Mouse (Mus musculus): ENCODE measurements around the gene Tnxb. TPM values are rescaled to one million over a fixed set of nuclear protein-coding genes. Genes with fewer than 3 reads are reported as not detected.
A peak's percentile ranks its signal among the peaks of the same experiment; 100 is the strongest.
"Not testable (repeated sequence)": the region's sequence is repeated elsewhere in the genome, so short reads cannot be mapped to it uniquely, and the experiment has no call there.

The Tnxb gene
- total and polyA plus RNA-seq, 2 experiments = 3.5 to 3.6 TPM

DNA sequence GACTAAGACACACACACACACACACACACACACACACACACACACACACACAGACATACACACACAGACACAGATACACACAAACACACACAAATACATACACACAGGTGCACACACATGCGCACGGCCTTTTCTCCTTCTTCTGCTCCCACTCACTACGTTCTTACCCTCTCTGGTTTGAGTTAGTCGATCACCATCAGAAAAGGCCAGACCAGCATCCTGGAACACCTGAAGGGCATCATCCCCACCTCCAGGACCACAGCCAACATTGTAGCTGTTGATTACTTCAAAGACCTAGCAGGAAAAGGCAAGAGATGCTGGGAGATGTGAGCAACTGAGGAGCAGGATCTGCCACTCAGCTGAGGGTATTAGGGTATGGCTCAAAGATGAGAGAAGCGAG is 67.1 kb downstream of the Tnxb start:
- DNase-seq (ENCODE audit: extremely low read depth, low read depth, low spot score); H3K4me3 ChIP-seq (ENCODE audit: insufficient read depth, low read depth, low read length); H3K27me3 ChIP-seq (ENCODE audit: control insufficient read depth, insufficient read depth, low read length); H3K27ac ChIP-seq (replicated peaks; ENCODE audit: insufficient read depth, low read depth, low read length); H3K79me2 ChIP-seq (ENCODE audit: control insufficient read depth, insufficient read depth, low read length); H3K9ac ChIP-seq (ENCODE audit: low read depth, low read length): not testable (repeated sequence)
- 87% methylated on average over 5 of the region's 5 CpGs for WGBS
- Histone ChIP-seq H3K36me3 (ENCODE audit: control insufficient read depth, insufficient read depth, low read length) (peaks cover 14% of the 10 kb centered on the region; the same call in 1 of the 2 replicates), H3K4me1 (ENCODE audit: control insufficient read depth, insufficient read depth, low read length) (peaks cover 29% of the 10 kb centered on the region)

DNA sequence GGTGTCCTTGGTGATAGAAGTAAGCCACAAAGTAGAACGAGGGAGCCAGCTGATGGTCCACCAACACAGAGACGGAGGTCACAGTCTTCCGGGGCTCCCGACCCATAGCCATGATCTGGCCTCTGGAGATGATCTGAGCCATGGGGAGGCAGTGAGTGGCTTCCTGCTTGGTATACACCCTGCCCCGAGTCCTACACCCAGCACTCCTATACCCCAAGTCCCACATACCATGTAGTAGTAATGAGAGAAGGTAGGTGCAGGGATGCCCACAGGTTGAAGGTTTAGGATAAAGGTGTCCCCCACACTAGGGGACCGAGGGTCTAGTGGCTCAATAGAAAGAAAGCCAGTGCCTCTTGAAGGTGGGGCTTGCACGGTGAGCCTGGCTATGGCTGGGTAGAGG is 69.4 kb downstream of the Tnxb start:
- not testable (repeated sequence) for DNase-seq (ENCODE audit: extremely low read depth, low read depth, low spot score); H3K79me2 ChIP-seq (ENCODE audit: control insufficient read depth, insufficient read depth, low read length); H3K4me3 ChIP-seq (ENCODE audit: insufficient read depth, low read depth, low read length); H3K27me3 ChIP-seq (ENCODE audit: control insufficient read depth, insufficient read depth, low read length); H3K27ac ChIP-seq (replicated peaks; ENCODE audit: insufficient read depth, low read depth, low read length); H3K9ac ChIP-seq (ENCODE audit: low read depth, low read length); H3K36me3 ChIP-seq (ENCODE audit: control insufficient read depth, insufficient read depth, low read length)
- 75% methylated on average over 7 of the region's 7 CpGs for WGBS
- H3K4me1 ChIP-seq (ENCODE audit: control insufficient read depth, insufficient read depth, low read length) = peaks cover 30% of the 10 kb centered on the region

DNA sequence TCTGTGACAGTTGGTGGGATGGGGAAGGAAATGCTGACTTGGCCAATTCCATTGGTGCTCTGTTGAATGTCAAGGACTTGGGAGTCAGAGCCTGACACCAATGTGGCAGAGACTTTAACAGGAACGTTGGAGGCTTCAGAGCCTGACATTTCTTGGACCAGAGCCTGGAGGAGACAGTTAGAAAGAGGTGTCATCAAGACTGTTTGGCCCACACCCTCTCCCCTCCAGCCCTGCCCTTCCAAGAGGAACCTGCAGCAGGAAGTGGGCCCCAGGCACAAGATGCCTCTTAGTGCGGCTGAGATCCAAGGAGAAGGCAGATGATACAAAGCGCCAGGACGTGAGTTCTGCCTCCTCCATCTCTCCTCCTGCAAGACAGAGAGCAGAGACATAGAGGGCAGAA is 69.9 kb downstream of the Tnxb start:
- Histone ChIP-seq H3K27me3 (ENCODE audit: control insufficient read depth, insufficient read depth, low read length) (no peaks in the 10 kb centered on the region), H3K4me3 (ENCODE audit: insufficient read depth, low read depth, low read length) (no peak overlapping the region), H3K27ac (replicated peaks; ENCODE audit: insufficient read depth, low read depth, low read length) (no peak overlapping the region), H3K4me1 (ENCODE audit: control insufficient read depth, insufficient read depth, low read length) (peaks cover 30% of the 10 kb centered on the region), H3K9ac (ENCODE audit: low read depth, low read length) (peak overlapping the region; percentile 3; the same call in 1 of the 2 replicates), H3K36me3 (ENCODE audit: control insufficient read depth, insufficient read depth, low read length) (peaks cover 4% of the 10 kb centered on the region; the same call in 1 of the 2 replicates), H3K79me2 (ENCODE audit: control insufficient read depth, insufficient read depth, low read length) (peaks cover 9% of the 10 kb centered on the region; the same call in 1 of the 2 replicates)
- no peak for DNase-seq (ENCODE audit: extremely low read depth, low read depth, low spot score)
- WGBS = 50% methylated on average over 4 of the region's 4 CpGs
- TF ChIP-seq CTCF (IDR thresholded peaks at IDR 0.05; ENCODE audit: low read depth, low read length) = no peak
- TF ChIP-seq POLR2A (IDR thresholded peaks at IDR 0.05; ENCODE audit: extremely low read depth, insufficient read depth, low read length) = no peak

DNA sequence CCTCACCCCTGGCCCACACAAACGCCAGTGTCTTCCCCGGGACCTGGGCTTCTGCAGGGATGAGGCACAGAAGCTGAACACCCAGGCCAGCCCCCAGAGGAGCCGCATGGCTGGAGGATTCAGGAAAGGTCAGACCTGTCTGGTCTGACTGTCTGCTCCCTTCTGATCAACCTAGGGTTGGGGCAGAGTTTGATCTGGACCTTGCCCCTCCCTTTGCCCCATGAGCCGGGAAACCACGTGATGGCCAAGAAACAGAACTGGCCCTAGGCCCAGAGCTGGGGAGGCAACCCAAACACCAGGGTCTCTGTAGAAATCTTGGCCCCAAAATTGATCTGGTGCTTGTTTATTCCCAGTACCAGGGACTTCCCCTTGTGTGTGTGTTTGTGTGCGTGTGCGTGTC is 73.4 kb downstream of the Tnxb start, which contains the start of gene C4b:
Gene C4b, minus strand, starts transcription at position 164 of the 400 bp plus-strand sequence.
- Histone ChIP-seq H3K27me3 (ENCODE audit: control insufficient read depth, insufficient read depth, low read length) (no peaks in the 10 kb centered on the region), H3K4me1 (ENCODE audit: control insufficient read depth, insufficient read depth, low read length) (peaks cover 24% of the 10 kb centered on the region), H3K9ac (ENCODE audit: low read depth, low read length) (peak within 1 kb of the TSS; percentile 77), H3K27ac (replicated peaks; ENCODE audit: insufficient read depth, low read depth, low read length) (peak within 1 kb of the TSS; percentile 85), H3K79me2 (ENCODE audit: control insufficient read depth, insufficient read depth, low read length) (peaks cover 9% of the 10 kb centered on the region; the same call in 1 of the 2 replicates), H3K36me3 (ENCODE audit: control insufficient read depth, insufficient read depth, low read length) (peaks cover 3% of the 10 kb centered on the region; the same call in 1 of the 2 replicates), H3K4me3 (ENCODE audit: insufficient read depth, low read depth, low read length) (peak within 1 kb of the TSS; percentile 73)
- WGBS = 15% methylated on average over 7 of the region's 7 CpGs
- DNase-seq (ENCODE audit: extremely low read depth, low read depth, low spot score) = peak; percentile 89
- peak; percentile 81 for TF ChIP-seq POLR2A (IDR thresholded peaks at IDR 0.05; ENCODE audit: extremely low read depth, insufficient read depth, low read length)
- TF ChIP-seq CTCF (IDR thresholded peaks at IDR 0.05; ENCODE audit: low read depth, low read length) = no peak

DNA sequence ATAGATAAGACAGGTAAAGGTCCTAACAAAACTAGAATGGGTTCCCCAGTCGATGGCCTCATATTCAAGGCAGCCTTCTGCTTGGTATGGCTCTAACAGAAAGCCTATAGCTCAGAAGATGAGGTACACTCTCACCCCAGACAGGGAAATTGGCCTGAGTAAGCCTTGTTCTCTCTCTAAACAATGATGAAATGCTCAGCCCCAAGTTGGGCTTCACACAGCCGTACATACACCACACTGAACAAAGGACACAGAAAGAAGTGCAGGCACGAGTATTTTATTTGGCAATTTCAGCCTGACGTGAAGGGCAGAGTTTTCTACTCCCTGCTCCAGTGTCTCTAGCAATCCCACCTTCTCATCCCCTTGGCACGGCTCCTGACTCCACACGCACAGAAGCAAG is 73.9 kb downstream of the Tnxb start:
- H3K27me3 ChIP-seq (ENCODE audit: control insufficient read depth, insufficient read depth, low read length) = no peaks in the 10 kb centered on the region
- 25% methylated on average over 6 of the region's 6 CpGs for WGBS
- no peak overlapping the region for H3K9ac ChIP-seq (ENCODE audit: low read depth, low read length)
- no peak overlapping the region for H3K4me3 ChIP-seq (ENCODE audit: insufficient read depth, low read depth, low read length)
- H3K27ac ChIP-seq (replicated peaks; ENCODE audit: insufficient read depth, low read depth, low read length) = peak overlapping the region; percentile 64
- TF ChIP-seq CTCF (IDR thresholded peaks at IDR 0.05; ENCODE audit: low read depth, low read length) (no peak), POLR2A (IDR thresholded peaks at IDR 0.05; ENCODE audit: extremely low read depth, insufficient read depth, low read length) (no peak)
- peak; percentile 90 for DNase-seq (ENCODE audit: extremely low read depth, low read depth, low spot score)
- H3K4me1 ChIP-seq (ENCODE audit: control insufficient read depth, insufficient read depth, low read length) = peaks cover 22% of the 10 kb centered on the region
- peaks cover 2% of the 10 kb centered on the region; the same call in 1 of the 2 replicates for H3K36me3 ChIP-seq (ENCODE audit: control insufficient read depth, insufficient read depth, low read length)
- peaks cover 9% of the 10 kb centered on the region; the same call in 1 of the 2 replicates for H3K79me2 ChIP-seq (ENCODE audit: control insufficient read depth, insufficient read depth, low read length)

DNA sequence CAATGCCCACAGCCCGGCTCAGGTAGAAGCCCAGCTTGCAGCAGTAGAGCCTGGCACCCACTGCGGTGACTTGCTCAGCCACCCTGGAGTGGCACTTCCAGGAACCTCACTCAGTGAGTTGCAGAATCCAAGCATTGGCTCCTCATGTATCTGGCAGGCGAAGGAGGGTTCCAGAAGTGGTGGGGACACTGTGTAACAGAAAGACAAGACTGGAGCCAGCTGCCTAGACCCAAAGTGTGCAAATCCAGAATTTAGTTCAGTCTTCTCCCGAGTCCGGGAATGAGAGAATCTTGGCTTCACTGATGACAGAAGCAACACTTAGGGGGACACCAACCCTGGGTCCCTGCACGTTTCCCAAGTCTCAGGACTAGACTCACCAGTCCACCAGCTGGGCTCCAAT is 74.3 kb downstream of the Tnxb start:
- H3K79me2 ChIP-seq (ENCODE audit: control insufficient read depth, insufficient read depth, low read length); H3K36me3 ChIP-seq (ENCODE audit: control insufficient read depth, insufficient read depth, low read length); H3K4me3 ChIP-seq (ENCODE audit: insufficient read depth, low read depth, low read length); H3K9ac ChIP-seq (ENCODE audit: low read depth, low read length); H3K27me3 ChIP-seq (ENCODE audit: control insufficient read depth, insufficient read depth, low read length); DNase-seq (ENCODE audit: extremely low read depth, low read depth, low spot score): not testable (repeated sequence)
- peak overlapping the region; percentile 64 for H3K27ac ChIP-seq (replicated peaks; ENCODE audit: insufficient read depth, low read depth, low read length)
- peaks cover 18% of the 10 kb centered on the region for H3K4me1 ChIP-seq (ENCODE audit: control insufficient read depth, insufficient read depth, low read length)
- WGBS = 48% methylated on average over 6 of the region's 6 CpGs

DNA sequence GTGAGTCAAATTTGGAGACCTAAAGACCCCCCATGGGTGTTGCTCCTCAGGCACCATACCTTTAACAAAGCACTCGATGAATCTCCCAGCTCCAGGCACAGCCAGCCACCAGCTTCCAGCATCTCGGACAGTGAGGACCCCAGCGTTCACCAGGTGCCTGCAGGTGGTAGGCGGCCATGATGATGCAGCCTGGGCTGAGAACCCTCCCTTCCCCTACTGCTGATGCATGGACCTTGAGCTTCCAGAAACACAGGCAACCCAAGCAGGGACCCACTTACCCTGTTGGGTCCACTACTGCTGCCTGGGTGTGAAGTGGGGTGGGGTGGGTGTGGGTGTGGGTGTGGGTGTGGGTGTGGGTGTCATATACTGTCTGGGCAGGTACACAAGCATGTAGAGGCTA is 74.8 kb downstream of the Tnxb start:
- not testable (repeated sequence) for H3K4me3 ChIP-seq (ENCODE audit: insufficient read depth, low read depth, low read length)

More for the DNA sequence above, 74.8 kb downstream of the Tnxb start:
- not testable (repeated sequence) for DNase-seq (ENCODE audit: extremely low read depth, low read depth, low spot score); H3K36me3 ChIP-seq (ENCODE audit: control insufficient read depth, insufficient read depth, low read length); H3K27me3 ChIP-seq (ENCODE audit: control insufficient read depth, insufficient read depth, low read length); H3K27ac ChIP-seq (replicated peaks; ENCODE audit: insufficient read depth, low read depth, low read length); H3K79me2 ChIP-seq (ENCODE audit: control insufficient read depth, insufficient read depth, low read length); H3K9ac ChIP-seq (ENCODE audit: low read depth, low read length)
- peaks cover 14% of the 10 kb centered on the region for H3K4me1 ChIP-seq (ENCODE audit: control insufficient read depth, insufficient read depth, low read length)
- WGBS = 99% methylated on average over 4 of the region's 4 CpGs

Data from liver, adult 2 months (tissue).